Mouse (Mus musculus): ENCODE results near the gene Eno2. TPM values are rescaled to one million over a fixed set of nuclear protein-coding genes. Genes with fewer than 3 reads are reported as not detected.

Eno2 gene
- total RNA-seq (2023), result not detected in 2 replicates

GRCm38 (mm10) chr6:124769101-124769765, at the start of gene Eno2:
TSS of gene Eno2 (minus strand) at chr6:124769673.

GRCm38 (mm10) chr6:124813933-124814332, 44.5 kb upstream of the Eno2 start, which contains the start of gene Tpi1:
TSS of gene Tpi1 (minus strand) at chr6:124814296.

GRCm38 (mm10) chr6:124808358-124809012, 39.0 kb upstream of the Eno2 start, which contains the start of gene Spsb2:
TSS of gene Spsb2 (plus strand) at chr6:124808661.

GRCm38 (mm10) chr6:124779222-124779983, 9.9 kb upstream of the Eno2 start, which contains the start of gene Lrrc23:
TSS of gene Lrrc23 (minus strand) at chr6:124779727.

GRCm38 (mm10) chr6:124755831-124756595, 13.5 kb downstream of the Eno2 start, which contains the start of the genes Gm45234 and Atn1:
TSS of gene Gm45234 (minus strand) at chr6:124756021.
TSS of gene Atn1 (minus strand) at chr6:124756524.

GRCm38 (mm10) chr6:124740888-124741761, 28.3 kb downstream of the Eno2 start, which contains the start of gene Grcc10:
TSS of gene Grcc10 (minus strand) at chr6:124741374.

GRCm38 (mm10) chr6:124738511-124739023, 30.9 kb downstream of the Eno2 start, which contains the start of gene Ptpn6:
TSS of gene Ptpn6 (minus strand) at chr6:124738714.

GRCm38 (mm10) chr6:124711824-124712782, 57.4 kb downstream of the Eno2 start, which contains the start of the genes Emg1 and Phb2:
TSS of gene Emg1 (minus strand) at chr6:124712178.
TSS of gene Phb2 (plus strand) at chr6:124712336.

Other genes starting within 250 kb of the Eno2 start
- gene C1s1, start 227.3 kb downstream of the Eno2 start, total RNA-seq (2023), result 0.66 TPM in 1 of 2 replicates, not detected in the other
- 0.43 and 0.76 TPM in 2 replicates for gene C1rb, start 199.4 kb downstream of the Eno2 start, total RNA-seq (2023)
- not detected in 2 replicates for gene C1s2, start 133.6 kb downstream of the Eno2 start, total RNA-seq (2023)
- gene Lpcat3, start 106.6 kb downstream of the Eno2 start, total RNA-seq (2023), result 31.7 and 47.1 TPM in 2 replicates
- gene Emg1, start 57.5 kb downstream of the Eno2 start, total RNA-seq (2023), result 40.5 and 44.4 TPM in 2 replicates
- gene Phb2, start 57.3 kb downstream of the Eno2 start, total RNA-seq (2023), result 91.6 and 94.2 TPM in 2 replicates
- gene Ptpn6, start 31.0 kb downstream of the Eno2 start, total RNA-seq (2023), result 332 and 353 TPM in 2 replicates
- gene Grcc10, start 28.3 kb downstream of the Eno2 start, total RNA-seq (2023), result 89.2 and 97.3 TPM in 2 replicates
- not detected in 2 replicates for gene Gm45234, start 13.7 kb downstream of the Eno2 start, total RNA-seq (2023)
- gene Atn1, start 13.1 kb downstream of the Eno2 start, total RNA-seq (2023), result 39.2 and 39.7 TPM in 2 replicates
- not detected in 2 replicates for gene Lrrc23, start 10.1 kb upstream of the Eno2 start, total RNA-seq (2023)
- gene Spsb2, start 39.0 kb upstream of the Eno2 start, total RNA-seq (2023), result 17.6 and 18.8 TPM in 2 replicates
- gene Tpi1, start 44.6 kb upstream of the Eno2 start, total RNA-seq (2023), result 109 and 115 TPM in 2 replicates
- gene Usp5, start 59.8 kb upstream of the Eno2 start, total RNA-seq (2023), result 41.6 and 56.4 TPM in 2 replicates
- gene Cdca3, start 59.9 kb upstream of the Eno2 start, total RNA-seq (2023), result 41.2 and 59.0 TPM in 2 replicates
- gene Gnb3, start 70.6 kb upstream of the Eno2 start, total RNA-seq (2023), result not detected in 2 replicates
- gene P3h3, start 88.1 kb upstream of the Eno2 start, total RNA-seq (2023), result 0.36 and 0.76 TPM in 2 replicates
- not detected in 2 replicates for gene Gpr162, start 94.3 kb upstream of the Eno2 start, total RNA-seq (2023)
- 0.88 TPM in 1 of 2 replicates, not detected in the other for gene Cd4, start 118.5 kb upstream of the Eno2 start, total RNA-seq (2023)
- 0.38 and 0.43 TPM in 2 replicates for gene Lag3, start 142.0 kb upstream of the Eno2 start, total RNA-seq (2023)
- gene Ptms, start 150.4 kb upstream of the Eno2 start, total RNA-seq (2023), result 108 and 127 TPM in 2 replicates
- gene Mlf2, start 161.7 kb upstream of the Eno2 start, total RNA-seq (2023), result 82.7 and 86.2 TPM in 2 replicates
- 15.5 and 17.7 TPM in 2 replicates for gene Cops7a, start 195.9 kb upstream of the Eno2 start, total RNA-seq (2023)
- gene Pianp, start 227.0 kb upstream of the Eno2 start, total RNA-seq (2023), result not detected in 2 replicates
- 86.5 and 92.3 TPM in 2 replicates for gene Zfp384, start 239.5 kb upstream of the Eno2 start, total RNA-seq (2023)

Data from neutrophil, adult 65 days (primary cell).